Mouse (Mus musculus): ENCODE results near the gene Nfib. TPM values are rescaled to one million over a fixed set of nuclear protein-coding genes. Genes with fewer than 3 reads are reported as not detected.

The Nfib gene
- polyA plus RNA-seq, 1 experiment from 2014 or later: 32.3 TPM

- H3K9ac ChIP-seq (ENCODE audit: low read depth, low read length): peak overlapping the region; percentile 37
- peak overlapping the region; percentile 100 for H3K27ac ChIP-seq (ENCODE audit: low read length)
- H3K4me3 ChIP-seq (ENCODE audit: low read length): no peak overlapping the region
- no peaks in the 10 kb centered on the region for H3K27me3 ChIP-seq (replicated peaks; ENCODE audit: control insufficient read depth, insufficient read depth, low read length)
- no peaks in the 10 kb centered on the region for H3K9me3 ChIP-seq (ENCODE audit: control insufficient read depth, low read length)
- no peaks in the 10 kb centered on the region for H3K36me3 ChIP-seq (ENCODE audit: control insufficient read depth, insufficient read depth, low read length)
- H3K4me2 ChIP-seq (ENCODE audit: low read depth, low read length): peak overlapping the region; percentile 35
- WGBS: 22% methylated on average over 2 of the region's 2 CpGs
- peaks cover 36% of the 10 kb centered on the region for H3K4me1 ChIP-seq (ENCODE audit: control insufficient read depth, insufficient read depth, low read length)
- ATAC-seq: no peak
Measured at GRCm38 (mm10) chr4:82509166-82509767, 196.3 kb downstream of the Nfib start.

GRCm38 (mm10) chr4:82508281-82508687 lies 197.3 kb downstream of the Nfib start:
- H3K4me3 ChIP-seq (ENCODE audit: low read length): peak overlapping the region; percentile 99
- peak overlapping the region; percentile 96 for H3K4me2 ChIP-seq (ENCODE audit: low read depth, low read length)
- H3K4me1 ChIP-seq (ENCODE audit: control insufficient read depth, insufficient read depth, low read length): peaks cover 36% of the 10 kb centered on the region
- no peaks in the 10 kb centered on the region for H3K36me3 ChIP-seq (ENCODE audit: control insufficient read depth, insufficient read depth, low read length)
- no peak for ATAC-seq
- peak overlapping the region; percentile 100 for H3K9ac ChIP-seq (ENCODE audit: low read depth, low read length)
- H3K27me3 ChIP-seq (replicated peaks; ENCODE audit: control insufficient read depth, insufficient read depth, low read length): no peaks in the 10 kb centered on the region
- no peaks in the 10 kb centered on the region for H3K9me3 ChIP-seq (ENCODE audit: control insufficient read depth, low read length)
- peak overlapping the region; percentile 100 for H3K27ac ChIP-seq (ENCODE audit: low read length)
- 15% methylated on average over 7 of the region's 7 CpGs for WGBS

- Histone ChIP-seq H3K36me3 (ENCODE audit: control insufficient read depth, insufficient read depth, low read length) (no peaks in the 10 kb centered on the region), H3K4me3 (ENCODE audit: low read length) (peak overlapping the region; percentile 99), H3K9me3 (ENCODE audit: control insufficient read depth, low read length) (no peaks in the 10 kb centered on the region), H3K9ac (ENCODE audit: low read depth, low read length) (peak overlapping the region; percentile 100), H3K4me2 (ENCODE audit: low read depth, low read length) (peak overlapping the region; percentile 96), H3K4me1 (ENCODE audit: control insufficient read depth, insufficient read depth, low read length) (peaks cover 36% of the 10 kb centered on the region), H3K27ac (ENCODE audit: low read length) (peak overlapping the region; percentile 100), H3K27me3 (replicated peaks; ENCODE audit: control insufficient read depth, insufficient read depth, low read length) (no peaks in the 10 kb centered on the region)
- ATAC-seq: no peak
- WGBS: 7% methylated on average over 15 of the region's 15 CpGs
Measured at GRCm38 (mm10) chr4:82507541-82508280, 197.8 kb downstream of the Nfib start.

- no peaks in the 10 kb centered on the region for H3K27me3 ChIP-seq (replicated peaks; ENCODE audit: control insufficient read depth, insufficient read depth, low read length)
- H3K27ac ChIP-seq (ENCODE audit: low read length): peak overlapping the region; percentile 100
- no peaks in the 10 kb centered on the region for H3K36me3 ChIP-seq (ENCODE audit: control insufficient read depth, insufficient read depth, low read length)
- WGBS: under 1% methylated on average over 29 of the region's 30 CpGs
- H3K9me3 ChIP-seq (ENCODE audit: control insufficient read depth, low read length): no peaks in the 10 kb centered on the region
- H3K4me2 ChIP-seq (ENCODE audit: low read depth, low read length): peak overlapping the region; percentile 96
- ATAC-seq: peak; percentile 34
- H3K4me3 ChIP-seq (ENCODE audit: low read length): peak overlapping the region; percentile 99
- H3K4me1 ChIP-seq (ENCODE audit: control insufficient read depth, insufficient read depth, low read length): peaks cover 31% of the 10 kb centered on the region
- peak overlapping the region; percentile 100 for H3K9ac ChIP-seq (ENCODE audit: low read depth, low read length)
Measured at GRCm38 (mm10) chr4:82506731-82507331, 198.7 kb downstream of the Nfib start.

- ATAC-seq: peak; percentile 77
- Histone ChIP-seq H3K9ac (ENCODE audit: low read depth, low read length) (peak overlapping the region; percentile 100), H3K36me3 (ENCODE audit: control insufficient read depth, insufficient read depth, low read length) (no peaks in the 10 kb centered on the region), H3K9me3 (ENCODE audit: control insufficient read depth, low read length) (no peaks in the 10 kb centered on the region), H3K27me3 (replicated peaks; ENCODE audit: control insufficient read depth, insufficient read depth, low read length) (no peaks in the 10 kb centered on the region), H3K4me1 (ENCODE audit: control insufficient read depth, insufficient read depth, low read length) (peaks cover 27% of the 10 kb centered on the region), H3K4me2 (ENCODE audit: low read depth, low read length) (peak overlapping the region; percentile 96), H3K4me3 (ENCODE audit: low read length) (peak overlapping the region; percentile 99), H3K27ac (ENCODE audit: low read length) (peak overlapping the region; percentile 100)
- WGBS: under 1% methylated on average over 59 of the region's 81 CpGs
Measured at GRCm38 (mm10) chr4:82506081-82506730, 199.3 kb downstream of the Nfib start.

- no peaks in the 10 kb centered on the region for H3K27me3 ChIP-seq (replicated peaks; ENCODE audit: control insufficient read depth, insufficient read depth, low read length)
- peak overlapping the region; percentile 96 for H3K4me2 ChIP-seq (ENCODE audit: low read depth, low read length)
- no peaks in the 10 kb centered on the region for H3K9me3 ChIP-seq (ENCODE audit: control insufficient read depth, low read length)
- under 1% methylated on average over 64 of the region's 72 CpGs for WGBS
- H3K4me1 ChIP-seq (ENCODE audit: control insufficient read depth, insufficient read depth, low read length): peaks cover 26% of the 10 kb centered on the region
- peak overlapping the region; percentile 100 for H3K27ac ChIP-seq (ENCODE audit: low read length)
- H3K4me3 ChIP-seq (ENCODE audit: low read length): peak overlapping the region; percentile 99
- ATAC-seq: peak; percentile 65
- no peaks in the 10 kb centered on the region for H3K36me3 ChIP-seq (ENCODE audit: control insufficient read depth, insufficient read depth, low read length)
- H3K9ac ChIP-seq (ENCODE audit: low read depth, low read length): peak overlapping the region; percentile 100
Measured at GRCm38 (mm10) chr4:82505121-82506031, 200.2 kb downstream of the Nfib start.

GRCm38 (mm10) chr4:82504284-82505120 lies 201.0 kb downstream of the Nfib start:
- Histone ChIP-seq H3K9ac (ENCODE audit: low read depth, low read length) (peak overlapping the region; percentile 100), H3K27ac (ENCODE audit: low read length) (peak overlapping the region; percentile 100), H3K27me3 (replicated peaks; ENCODE audit: control insufficient read depth, insufficient read depth, low read length) (no peaks in the 10 kb centered on the region), H3K4me1 (ENCODE audit: control insufficient read depth, insufficient read depth, low read length) (peaks cover 28% of the 10 kb centered on the region), H3K4me3 (ENCODE audit: low read length) (peak overlapping the region; percentile 99), H3K4me2 (ENCODE audit: low read depth, low read length) (peak overlapping the region; percentile 96), H3K9me3 (ENCODE audit: control insufficient read depth, low read length) (no peaks in the 10 kb centered on the region), H3K36me3 (ENCODE audit: control insufficient read depth, insufficient read depth, low read length) (no peaks in the 10 kb centered on the region)
- no peak for ATAC-seq
- under 1% methylated on average over 59 of the region's 62 CpGs for WGBS

GRCm38 (mm10) chr4:82504015-82504283 lies 201.6 kb downstream of the Nfib start:
- peak overlapping the region; percentile 100 for H3K27ac ChIP-seq (ENCODE audit: low read length)
- peak overlapping the region; percentile 99 for H3K4me3 ChIP-seq (ENCODE audit: low read length)
- no peaks in the 10 kb centered on the region for H3K36me3 ChIP-seq (ENCODE audit: control insufficient read depth, insufficient read depth, low read length)
- H3K9ac ChIP-seq (ENCODE audit: low read depth, low read length): peak overlapping the region; percentile 100
- no peak for ATAC-seq
- H3K27me3 ChIP-seq (replicated peaks; ENCODE audit: control insufficient read depth, insufficient read depth, low read length): no peaks in the 10 kb centered on the region
- WGBS: under 1% methylated on average over 10 of the region's 10 CpGs
- H3K9me3 ChIP-seq (ENCODE audit: control insufficient read depth, low read length): no peaks in the 10 kb centered on the region
- peak overlapping the region; percentile 96 for H3K4me2 ChIP-seq (ENCODE audit: low read depth, low read length)
- H3K4me1 ChIP-seq (ENCODE audit: control insufficient read depth, insufficient read depth, low read length): peaks cover 27% of the 10 kb centered on the region
